Mouse (Mus musculus) lung, postnatal 14 days (tissue): ENCODE results near the gene Rwdd2a.

Experiments
- DNase-seq: peaks from one replicate; pipeline ENCODE4 v3.0.0; 2021

Gene Rwdd2a

DNA sequence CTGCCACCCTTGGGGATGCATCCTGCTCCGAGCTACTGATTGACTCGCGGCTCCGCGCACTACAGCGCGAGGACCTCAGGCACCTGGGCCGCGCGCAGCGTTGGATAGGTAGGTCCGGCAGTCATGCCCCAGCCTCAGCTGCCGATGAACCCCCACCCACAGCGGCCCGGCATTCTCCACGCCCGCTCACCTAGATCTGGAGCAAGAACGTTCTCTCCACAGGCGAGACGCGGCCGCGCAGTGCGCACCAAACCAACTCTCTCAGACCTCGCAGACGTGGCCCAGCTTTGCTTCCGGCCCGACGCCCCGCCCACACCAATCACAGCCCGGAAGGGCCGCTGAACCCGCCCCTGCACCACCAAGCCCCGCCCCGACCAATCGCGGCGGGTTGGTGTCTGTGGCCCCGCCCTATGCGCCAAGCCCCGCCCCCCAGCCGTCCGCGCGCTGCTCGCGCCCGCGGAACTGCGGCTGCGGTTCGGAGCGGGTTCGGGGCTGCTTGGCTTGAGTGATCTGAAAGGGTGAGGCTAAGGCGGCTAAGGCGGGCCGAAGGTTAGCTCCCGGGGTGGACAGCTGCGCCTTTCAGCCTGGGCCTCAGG is at the start of gene Rwdd2a, which contains the start of gene Pgm3:
Rwdd2a (plus strand) TSS at position 452 of the 596 bp plus-strand sequence.
Pgm3 (minus strand) TSS at position 303 of the 596 bp plus-strand sequence.
- peak; percentile 97 for DNase-seq

DNA sequence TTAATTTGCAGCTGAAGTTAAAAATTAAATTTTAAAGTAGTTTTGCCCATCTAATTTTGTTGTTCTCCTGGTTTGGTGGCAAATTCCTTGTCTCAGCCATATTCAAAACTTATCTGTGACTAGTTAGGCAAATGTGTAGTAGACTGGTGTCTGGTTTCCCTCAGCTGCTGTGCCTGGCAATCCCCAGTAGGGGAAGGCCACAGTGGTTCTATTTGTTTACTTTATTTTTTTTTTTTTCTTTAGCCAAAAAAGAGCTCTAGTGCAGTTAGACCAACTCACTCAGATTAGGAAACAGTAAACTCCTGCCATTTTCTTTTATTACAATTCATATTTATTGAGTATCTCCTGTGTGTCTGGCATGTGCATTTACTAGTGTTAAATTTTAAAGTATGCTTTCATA is 49.5 kb upstream of the Rwdd2a start:
- DNase-seq: no peak

DNA sequence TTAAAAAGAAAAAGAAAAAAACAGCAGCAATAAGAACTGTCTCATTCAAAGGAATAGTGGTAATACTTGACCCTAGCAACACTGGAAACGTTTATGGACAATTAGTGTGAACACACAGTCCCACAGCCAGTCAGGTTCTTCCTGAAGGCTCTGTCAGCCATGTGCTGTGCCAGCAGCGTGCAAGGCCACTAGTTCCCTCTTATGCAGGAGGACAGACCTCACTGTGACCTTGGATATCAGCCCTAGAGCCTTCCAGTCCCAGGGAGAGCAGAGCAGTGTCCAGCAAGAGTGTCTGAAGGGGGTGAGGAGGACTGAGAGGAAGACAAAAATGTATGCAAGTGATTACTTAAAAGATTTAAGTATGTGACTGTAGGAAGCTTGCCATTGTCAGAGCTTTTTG is 46.2 kb upstream of the Rwdd2a start:
- DNase-seq: no peak

DNA sequence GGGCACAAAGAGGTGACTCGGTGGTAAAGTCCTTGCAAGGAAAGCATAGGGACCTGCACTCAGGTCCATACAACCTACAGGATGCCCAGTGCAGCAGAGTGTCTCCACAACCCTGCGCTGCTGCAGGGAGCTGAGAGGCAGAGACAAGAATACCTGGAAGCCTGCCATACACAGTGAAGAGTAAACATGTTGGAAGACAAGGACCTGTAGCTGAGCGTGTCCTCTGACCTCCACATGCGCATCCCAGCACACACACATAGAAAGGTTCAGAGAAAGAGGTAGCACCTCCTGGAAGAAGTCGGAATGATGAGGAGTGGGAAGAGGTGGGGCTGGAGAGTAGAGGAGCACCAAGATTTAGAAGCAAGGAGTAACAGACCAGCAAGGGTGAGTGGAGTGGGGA is 37.7 kb upstream of the Rwdd2a start:
- no peak for DNase-seq

DNA sequence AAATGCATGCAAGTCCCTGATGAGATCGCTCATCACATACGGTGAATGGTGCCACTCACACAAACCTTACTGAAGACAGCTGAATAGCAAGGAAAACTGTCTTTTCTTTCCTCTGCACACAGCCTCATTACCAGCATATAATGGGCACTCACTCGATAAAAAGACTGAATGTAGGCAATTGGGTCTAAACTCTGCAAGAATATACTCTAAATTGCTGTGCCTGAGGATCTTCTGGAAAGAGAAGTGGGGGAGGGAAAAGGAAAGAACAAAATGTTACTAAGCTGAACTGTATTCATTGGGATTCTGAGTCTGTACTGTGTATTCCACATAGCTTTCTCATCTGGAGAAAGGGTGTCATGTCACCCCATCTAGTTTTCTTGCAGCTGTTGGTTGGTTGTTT is 28.3 kb upstream of the Rwdd2a start:
- DNase-seq: no peak

DNA sequence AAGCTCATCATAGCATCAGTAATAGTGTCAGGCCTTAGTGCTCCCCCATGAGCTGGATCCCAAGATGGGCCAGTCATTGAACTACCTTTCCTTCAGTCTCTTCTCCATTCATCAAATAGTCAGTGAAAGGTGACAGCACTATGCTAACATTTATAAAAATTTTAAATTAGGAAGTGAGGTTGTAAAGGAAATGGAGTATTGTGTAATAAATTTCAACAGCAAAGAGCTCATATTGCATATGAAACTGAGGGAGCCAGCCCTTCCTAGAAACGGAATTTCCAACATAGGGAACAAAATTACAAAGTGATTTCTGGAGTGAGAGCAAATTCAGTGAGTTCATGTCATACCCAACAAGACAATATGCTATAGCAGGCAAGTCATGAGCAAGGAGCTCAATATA is 27.2 kb upstream of the Rwdd2a start:
- DNase-seq: no peak

DNA sequence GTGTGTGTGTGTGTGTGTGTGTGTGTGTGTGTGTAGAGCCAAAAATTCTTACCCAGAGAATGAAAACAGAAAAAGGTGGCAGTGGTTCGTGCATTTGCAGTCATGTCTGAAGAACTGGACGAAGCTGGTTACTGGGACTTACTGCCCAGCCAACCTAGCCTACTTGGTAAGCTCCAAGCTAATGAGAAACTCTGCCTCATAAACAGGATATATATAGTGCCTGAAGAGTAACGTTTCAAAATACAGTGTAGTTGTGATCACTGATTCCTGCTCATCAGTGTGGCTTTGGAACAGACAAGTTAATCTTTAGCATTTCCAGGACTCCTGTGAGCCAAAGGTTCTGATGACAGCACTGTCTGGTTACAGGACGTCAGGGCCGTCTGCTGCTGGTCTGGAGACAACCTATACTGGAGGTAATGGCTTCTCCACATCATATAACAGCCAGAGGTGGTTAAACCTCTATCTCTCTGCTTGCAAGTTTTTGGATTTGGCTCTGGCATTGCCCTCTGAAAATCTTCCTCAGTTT is 22.1 kb upstream of the Rwdd2a start:
- DNase-seq: no peak

DNA sequence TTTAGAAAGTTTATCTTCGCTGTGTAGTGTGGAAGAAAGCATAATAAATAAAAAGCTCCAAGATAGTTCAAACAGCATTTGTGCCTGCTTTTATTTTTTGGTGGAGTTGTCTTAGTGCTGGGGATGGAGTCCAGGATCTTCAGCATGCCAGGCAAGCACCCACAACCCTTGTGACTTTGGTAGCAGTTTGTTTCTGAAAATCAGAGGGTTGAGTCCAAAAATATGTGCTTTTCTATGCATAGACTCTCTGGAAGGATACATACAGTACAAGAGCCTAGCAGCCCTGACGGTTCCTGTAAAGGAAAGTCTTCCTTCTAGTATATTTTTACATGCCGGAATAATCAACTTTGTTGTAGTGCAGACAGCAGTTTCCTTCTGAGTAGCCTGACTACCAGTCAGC is 21.1 kb upstream of the Rwdd2a start:
- no peak for DNase-seq

DNA sequence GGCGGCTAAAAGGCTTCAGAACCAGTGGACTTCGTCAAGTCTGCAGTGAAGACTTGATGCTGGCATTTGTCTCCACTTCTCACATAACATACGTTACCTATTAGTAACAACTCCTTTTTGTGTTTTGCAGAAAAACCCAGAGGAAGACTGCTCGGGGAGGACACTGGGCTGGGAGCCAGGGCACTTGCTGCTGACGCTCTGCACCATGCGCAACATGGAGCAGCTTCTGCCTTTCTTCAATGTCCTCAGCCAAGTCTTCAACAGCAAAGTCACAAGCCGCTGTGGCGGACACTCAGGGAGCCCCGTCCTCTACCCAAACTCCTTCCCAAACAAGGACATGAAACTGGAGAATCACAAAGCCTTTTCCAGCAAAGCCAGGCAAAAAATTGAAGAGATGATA is 17.9 kb upstream of the Rwdd2a start:
- DNase-seq: no peak

DNA sequence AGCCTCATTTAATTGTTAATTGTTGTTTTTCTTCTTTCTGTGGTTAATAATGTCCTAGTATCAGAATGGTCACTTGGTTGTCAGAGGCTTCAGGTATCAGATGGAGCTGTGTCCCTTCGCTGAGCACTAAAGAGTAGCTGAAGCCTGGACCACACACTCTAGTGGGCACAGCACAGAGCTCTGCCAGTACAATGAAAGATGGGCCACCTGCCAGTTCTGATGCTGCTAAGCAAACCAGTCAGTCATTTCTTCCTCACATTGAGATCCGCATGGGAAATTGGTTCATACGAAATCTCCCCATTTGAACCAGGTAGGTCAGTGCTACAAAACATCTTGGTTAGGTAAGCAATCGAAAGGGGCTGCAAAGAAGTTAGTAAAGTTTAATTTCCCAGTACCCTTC is 17.1 kb upstream of the Rwdd2a start:
- DNase-seq: no peak

DNA sequence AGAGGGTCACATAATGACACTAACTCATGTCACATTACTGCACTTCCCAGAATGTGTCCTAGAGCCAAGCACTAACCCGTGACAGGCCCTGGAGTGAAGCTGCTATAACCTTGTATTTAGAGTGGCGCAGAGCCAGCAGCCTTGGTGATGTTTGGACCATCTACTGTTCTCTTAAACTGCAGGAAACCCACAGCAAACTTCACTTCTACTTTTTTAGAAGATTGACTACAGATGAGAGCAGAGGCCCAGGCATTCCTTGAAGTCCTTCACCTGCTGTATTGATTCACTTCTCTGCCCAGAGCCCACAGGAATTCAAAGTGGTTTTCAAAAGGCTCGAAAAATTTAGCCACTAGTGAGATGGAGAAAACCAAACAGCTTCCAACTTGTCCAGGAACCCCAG is 11.2 kb upstream of the Rwdd2a start:
- peak; percentile 29 for DNase-seq

DNA sequence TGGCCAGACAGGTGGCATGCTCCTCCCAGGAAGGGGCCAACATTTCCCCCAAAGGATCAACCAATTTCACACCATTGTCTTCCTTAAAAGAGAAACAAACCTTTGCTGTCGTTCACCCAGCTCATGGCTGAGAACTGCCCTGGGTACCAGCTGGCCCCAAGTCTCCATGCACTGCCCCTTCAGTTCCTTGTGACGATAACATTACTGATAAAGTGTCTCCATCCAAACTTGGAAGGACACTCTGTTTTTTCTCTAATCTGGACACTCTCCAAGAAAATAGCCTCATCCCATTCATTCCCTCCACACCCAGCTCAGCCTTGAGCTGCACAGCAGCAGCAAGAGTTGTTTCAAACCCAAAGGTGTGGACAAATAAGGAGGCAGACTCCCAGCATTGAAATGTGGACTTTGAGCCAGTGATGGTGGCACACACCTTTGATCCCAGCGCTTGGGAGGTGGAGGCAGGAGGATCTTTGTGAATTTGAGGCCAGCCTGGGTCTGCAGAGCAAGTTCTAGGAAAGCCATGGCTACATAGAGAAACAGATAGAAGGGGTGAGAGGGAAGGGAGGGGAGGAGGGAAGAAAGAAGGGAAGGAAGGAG is 2.4 kb upstream of the Rwdd2a start:
- no peak for DNase-seq

DNA sequence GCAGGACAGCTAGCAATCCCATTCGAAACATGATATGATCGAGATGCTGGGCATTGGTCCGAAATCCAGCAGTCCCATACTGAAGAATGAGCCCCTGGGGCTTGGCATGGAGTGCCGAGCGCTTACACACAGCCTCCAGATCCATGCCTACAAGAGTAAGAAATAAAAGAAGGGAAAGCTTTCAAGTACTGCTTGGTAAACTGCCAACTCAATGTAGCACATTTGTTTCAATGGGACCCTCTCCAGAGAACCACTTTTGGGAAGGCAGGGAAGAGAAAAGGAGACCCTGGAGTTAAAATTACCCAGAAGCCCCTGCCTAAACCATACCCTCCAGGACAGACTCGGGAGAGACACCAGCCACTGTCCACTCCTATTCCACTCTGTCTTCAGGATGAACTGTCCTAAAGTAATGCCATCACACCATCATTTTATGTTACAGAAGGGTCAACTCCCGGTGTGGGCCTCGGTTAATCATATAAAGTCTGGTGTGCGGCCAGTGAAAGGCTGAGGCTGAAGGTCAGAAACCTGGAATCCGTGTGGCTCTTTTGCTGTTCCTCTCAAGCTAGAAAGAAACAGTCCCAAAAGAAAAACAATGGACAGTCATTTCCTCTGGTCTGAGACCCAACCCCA is 1.4 kb upstream of the Rwdd2a start:
- no peak for DNase-seq

DNA sequence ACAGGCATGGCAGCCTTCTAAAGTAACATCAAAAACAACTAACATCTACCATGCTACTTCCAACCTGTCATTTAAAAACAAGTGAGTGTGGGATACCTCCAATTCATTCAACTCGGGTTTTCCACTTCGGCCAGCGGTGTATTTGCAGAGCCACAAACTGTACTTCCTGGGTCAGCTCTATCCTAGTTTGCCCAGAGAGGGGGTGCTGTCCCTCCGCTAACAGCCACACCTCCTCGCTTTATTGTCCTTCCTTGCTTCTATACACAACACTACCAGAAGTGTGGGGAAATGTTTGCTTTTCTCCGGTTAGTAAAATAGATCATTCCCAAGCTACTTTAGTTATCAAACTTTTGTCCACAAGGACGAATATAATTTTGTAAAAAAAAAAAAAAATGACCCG is 845 bp upstream of the Rwdd2a start:
- no peak for DNase-seq

DNA sequence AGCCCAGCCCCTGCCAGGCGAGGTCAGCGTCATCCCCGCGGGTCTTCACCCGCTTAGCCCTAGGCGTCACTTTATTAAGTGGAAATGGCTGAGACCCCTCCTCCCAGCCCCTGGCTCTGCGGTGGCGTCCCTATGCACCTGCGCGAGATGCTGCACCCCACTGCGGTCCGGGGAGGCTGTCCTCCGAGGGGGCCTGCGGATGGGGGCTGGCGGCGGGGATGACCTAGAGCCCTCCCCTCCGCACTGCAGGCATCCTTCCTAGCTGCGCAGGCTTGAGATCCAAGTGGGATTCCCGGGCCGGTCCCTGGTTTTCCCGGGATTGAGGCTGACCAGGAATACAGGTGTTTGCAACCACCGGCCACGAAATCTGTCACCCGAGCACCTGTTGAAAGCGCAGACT is 405 bp downstream of the Rwdd2a start:
- no peak for DNase-seq

DNA sequence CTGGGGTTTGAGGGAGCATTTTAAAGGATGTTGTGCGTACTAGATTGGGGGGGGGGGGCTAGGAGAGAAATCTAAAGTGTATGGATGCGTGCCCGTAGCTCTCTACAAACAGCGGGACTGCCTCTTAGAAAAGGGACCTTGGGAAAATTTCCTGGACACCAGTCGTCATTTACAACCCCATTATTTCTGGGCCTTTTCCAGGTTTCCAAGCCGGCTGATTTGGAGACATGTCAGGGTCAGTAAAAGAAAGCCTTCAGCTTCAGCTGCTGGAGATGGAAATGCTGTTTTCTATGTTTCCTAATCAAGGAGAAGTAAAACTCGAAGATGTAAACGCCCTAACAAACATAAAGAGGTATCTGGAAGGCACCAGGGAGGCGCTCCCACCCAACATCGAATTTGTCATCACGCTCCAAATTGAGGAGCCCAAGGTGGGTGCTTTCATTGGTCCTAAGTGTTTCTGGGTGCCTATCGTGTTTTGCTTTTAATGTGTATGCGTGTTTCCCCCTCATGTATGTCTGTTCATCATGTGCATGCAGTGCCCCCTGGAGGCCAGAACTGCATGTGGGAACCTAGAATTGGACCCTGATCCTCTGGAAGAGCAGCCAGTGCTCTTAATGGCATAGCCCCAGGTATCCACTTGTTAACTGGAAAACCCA is 973 bp downstream of the Rwdd2a start:
- peak; percentile 89 for DNase-seq

DNA sequence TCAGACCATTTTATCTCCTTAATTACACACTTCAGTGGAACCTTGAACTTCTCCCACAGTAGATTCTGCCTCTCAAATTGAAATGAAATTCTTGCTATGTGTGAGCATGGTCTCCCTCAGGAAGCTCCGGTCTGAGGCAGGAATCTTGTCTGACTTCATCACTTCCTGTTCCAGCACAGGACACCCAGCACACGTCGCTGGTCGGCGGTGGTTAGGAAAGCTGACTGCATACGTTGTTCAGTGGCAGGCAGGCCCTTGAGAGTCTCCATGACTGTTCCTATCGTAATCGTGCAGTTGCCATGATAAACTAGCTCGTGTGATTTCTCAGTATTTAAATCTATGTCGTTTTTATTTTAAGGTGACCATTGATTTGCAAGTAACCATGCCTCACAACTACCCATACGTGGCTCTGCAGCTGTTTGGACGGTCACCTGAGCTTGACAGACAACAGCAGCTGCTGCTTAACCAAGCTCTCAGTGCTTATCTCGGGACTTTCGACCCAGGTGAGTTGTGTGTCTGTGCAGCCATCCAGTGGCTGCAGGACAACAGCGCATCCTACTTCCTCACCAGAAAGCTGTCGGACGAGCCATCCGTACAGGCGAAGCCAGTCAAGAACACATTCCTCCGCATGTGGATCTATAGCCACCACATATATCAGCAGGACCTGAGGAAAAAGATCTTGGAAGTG is 2.0 kb downstream of the Rwdd2a start:
- DNase-seq: no peak

DNA sequence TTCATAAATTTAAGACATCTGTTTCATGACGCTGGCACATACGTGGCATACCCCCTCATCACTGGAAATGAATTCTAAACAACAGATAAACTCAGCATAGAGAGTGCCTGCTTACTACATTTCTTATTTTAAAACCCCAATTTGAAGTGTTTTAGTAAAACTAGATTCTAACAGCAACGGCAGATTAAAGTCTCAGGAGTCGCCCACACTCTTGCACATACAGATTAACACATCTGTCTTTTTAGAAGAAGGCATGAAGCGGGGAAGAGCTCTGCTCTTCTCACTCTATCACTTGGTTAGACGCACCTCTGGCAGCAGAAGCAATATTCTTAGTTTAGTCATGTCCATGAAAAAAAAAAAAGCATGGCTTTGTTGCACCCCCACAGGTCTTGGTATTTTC is 3.4 kb downstream of the Rwdd2a start:
- DNase-seq: no peak

DNA sequence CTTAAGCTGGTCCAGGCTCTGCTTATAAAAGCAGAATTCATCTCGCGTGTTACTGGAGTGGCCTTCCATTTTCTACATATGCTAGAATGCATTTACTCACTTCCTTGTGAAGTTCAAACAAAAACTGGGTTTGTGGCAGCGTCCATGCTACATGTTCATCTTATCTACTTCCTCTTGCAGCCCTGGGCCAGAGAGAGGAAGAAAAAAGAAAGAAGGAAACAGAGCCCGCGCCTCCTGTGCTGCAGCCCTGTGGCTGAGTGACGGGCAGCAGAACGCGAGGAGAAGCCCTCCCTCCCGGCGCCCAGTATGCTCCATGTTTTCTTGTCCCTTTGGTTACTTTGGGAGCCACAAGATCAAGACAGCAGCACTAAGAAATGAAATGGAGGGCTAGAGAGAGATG is 7.9 kb downstream of the Rwdd2a start:
- no peak for DNase-seq

DNA sequence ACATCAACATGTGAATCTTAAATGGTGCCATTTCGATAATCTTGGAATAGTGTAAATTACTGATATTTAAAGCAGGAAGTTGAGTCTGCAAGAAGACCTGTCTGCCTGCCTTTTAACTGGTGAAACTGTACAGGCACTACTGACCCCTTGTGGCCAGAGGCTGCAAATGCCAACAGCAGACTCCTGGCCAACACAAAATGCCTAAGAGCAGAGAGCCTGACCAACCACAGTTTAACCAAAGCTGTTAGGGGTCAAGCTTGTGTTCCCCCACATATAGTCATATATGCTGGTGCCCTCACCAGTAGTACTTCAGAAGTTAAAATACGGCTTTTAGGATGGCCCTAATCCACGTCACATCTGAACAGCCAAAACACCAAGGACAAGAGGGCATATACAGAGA is 11.9 kb downstream of the Rwdd2a start:
- peak; percentile 78 for DNase-seq

DNA sequence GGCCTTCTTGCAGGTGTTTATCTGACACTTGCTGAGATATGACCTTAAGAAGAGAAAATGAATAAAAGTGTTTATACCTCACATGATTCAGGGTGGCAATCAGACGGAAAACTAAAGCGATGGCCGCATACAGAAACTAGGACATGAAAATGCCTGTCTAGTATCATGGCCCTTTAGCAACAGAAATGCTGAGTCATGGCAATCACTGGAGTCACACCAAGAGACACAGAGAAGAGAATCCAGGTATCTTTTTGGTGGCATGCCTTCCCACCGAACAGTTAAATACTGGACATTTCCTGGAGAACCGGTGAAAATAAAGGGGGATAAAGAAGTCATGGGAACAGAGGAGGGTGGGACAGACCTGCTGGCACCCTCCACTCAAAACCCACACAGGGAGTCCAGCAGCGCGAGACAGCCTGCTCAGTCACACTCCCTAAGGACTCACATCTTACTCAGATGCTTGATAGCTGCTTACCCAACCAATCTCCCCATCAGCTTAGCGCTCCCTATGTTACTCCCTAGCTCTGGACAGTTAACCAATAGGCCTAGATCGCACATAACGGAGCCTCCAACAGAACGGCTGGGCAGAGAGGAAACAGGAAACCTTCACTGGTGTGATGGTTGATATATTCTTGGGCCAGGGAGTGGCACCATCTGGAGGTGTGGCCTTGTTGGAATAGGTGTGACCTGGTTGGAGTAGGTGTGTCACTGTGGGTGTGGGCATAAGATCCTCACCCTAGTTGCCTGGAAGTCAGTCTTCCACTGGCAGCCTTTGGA is 15.4 kb downstream of the Rwdd2a start:
- DNase-seq: no peak
